Mouse (Mus musculus) left cerebral cortex, postnatal 14 days (tissue): ENCODE data around the gene Anks1b. TPM values are rescaled to one million over a fixed set of nuclear protein-coding genes. Genes with fewer than 3 reads are reported as not detected.

Experiments
- DNase-seq, 2 experiments: peaks; one replicate each; pipeline ENCODE4 v3.0.0; 2021 to 2022; ENCODE audit warnings: low spot score in 2 of 2, mixed read lengths in 1 of 2
- intact Hi-C: fragments of 180-260 bp; cut with DNase I; formaldehyde crosslinking; loops from one replicate; pipeline ENCODE4 v1.15.1; 2025
- total RNA-seq, 2 experiments: library from RNA; stranded (reverse); gene quantifications; 2 replicates each; pipeline ENCODE4 v1.2.3; 2021

Anks1b gene
- total RNA-seq, 2 experiments from 2014 or later, result 452 to 460 TPM

DNA sequence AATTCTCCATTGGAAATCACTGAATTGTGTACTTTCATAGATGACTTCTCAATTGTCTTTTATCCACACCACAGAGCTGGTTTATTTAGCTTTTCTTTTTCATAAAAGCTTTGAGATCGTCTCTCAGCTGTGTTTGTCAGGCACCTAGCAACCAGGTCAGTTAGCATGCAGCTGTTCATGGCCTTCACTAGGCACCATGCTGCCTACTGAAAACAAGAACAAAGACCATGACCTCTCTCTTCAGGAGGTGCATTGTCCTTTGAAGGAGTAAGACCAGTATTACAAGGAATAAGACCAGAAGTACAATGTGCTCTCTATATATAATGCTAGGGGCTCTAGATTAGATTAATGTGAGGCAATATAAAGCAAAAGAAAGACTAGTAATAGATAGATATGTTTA, 594.2 kb downstream of the Anks1b start:
- intact Hi-C loops, result no loop called here
- DNase-seq, result no peak

GRCm38 (mm10) chr10:90493436-90493835, 620.1 kb downstream of the Anks1b start:
- DNase-seq, result peak; percentile 36 to 72
- intact Hi-C loops, result loop anchor here (5.0 to 10.0 kb wide), 3 partner anchors 61 to 191 kb away; no protein-coding TSS in a partner anchor

GRCm38 (mm10) chr10:90493996-90494642, 620.8 kb downstream of the Anks1b start:
- peak in 1 of 2 experiments; percentile 61 for DNase-seq
- intact Hi-C loops, result loop anchor here (5.0 to 10.0 kb wide), 3 partner anchors 62 to 191 kb away; no protein-coding TSS in a partner anchor

DNA sequence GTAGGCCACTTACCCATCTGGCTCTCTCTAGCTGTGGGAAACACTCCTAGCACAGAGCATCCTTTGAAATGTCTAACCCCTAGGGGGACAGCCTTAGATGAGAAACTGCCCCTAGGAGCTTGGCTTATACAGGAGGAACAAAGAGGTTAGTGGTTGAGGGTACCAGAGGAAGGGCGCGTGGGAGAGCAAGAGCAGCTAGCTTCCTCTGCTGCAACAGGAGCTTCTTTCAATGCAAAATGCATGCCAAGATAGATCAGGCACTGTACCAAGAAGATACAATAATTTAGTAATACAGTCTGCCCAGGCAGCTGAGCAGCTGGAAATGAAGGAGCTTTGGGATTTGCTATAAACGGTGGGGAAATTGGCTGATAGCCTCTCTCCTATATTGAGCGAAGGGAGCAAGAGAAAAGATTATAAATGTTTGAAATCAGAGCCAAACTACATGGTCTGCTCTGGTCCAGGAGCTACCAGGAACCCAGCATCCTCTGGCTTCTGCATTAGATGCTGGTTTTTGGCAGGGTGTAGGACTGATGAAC, 621.7 kb downstream of the Anks1b start:
- intact Hi-C loops, result loop anchor here (5.0 to 10.0 kb wide), 3 partner anchors 63 to 190 kb away; no protein-coding TSS in a partner anchor
- peak; percentile 56 to 68 for DNase-seq

DNA sequence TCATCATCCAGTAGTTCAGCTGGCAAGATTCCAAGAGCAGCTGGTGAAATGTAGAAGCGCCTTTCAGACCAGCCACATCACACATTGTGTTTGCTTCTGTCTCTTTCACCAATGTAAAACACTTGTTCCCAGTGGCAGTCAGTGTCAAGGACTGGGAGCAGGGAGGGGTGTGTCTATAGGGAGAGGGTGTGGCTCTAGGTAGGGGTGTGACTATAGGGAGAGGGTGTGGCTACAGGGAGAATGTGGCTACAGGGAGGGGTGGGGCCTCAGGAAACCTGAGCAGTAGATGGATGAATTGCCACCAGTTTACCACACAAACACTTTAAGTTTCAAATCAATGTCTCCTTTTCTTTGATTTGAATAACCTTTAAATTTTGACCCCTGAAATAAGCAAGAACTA, 634.3 kb downstream of the Anks1b start:
- no peak for DNase-seq
- intact Hi-C loops, result no loop called here

DNA sequence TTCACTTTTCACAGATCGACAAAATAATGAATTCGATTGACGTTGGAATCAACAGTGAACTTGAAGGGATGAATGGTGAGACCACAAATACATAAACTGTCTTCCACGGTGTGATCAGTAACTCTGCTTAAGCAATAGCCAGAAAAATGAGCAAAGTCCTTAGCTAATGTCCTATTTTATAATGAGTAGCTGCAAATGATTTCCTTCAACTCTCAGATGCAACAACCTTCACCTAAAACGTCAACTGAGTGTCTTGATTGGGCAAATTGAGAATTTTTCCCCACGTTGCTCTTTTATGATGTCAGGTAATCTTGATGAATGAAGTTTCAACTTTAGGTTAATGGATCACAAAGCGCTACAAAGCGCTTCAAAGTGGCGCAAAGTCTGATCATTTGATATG, 639.5 kb downstream of the Anks1b start:
- intact Hi-C loops, result no loop called here
- no peak for DNase-seq

DNA sequence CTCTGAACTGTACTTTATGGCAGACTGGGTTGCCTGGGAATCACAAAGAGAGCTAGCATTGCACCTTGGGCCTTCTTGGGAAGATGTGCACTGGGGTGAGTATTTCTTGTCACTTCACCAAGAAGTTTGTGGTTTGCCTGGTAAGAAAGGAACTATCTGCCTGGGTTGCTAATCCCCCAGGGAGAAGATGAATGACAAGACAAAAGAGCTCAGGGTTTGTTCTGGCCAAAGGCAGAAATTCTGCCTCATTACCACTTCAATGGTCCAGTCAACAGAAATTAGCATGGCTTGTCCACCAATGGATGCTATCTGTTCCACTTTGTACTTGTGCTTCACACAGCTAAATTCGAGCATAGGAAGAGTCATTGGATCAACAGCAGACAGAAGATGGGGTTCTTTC, 658.5 kb downstream of the Anks1b start:
- intact Hi-C loops, result no loop called here
- DNase-seq, result no peak

DNA sequence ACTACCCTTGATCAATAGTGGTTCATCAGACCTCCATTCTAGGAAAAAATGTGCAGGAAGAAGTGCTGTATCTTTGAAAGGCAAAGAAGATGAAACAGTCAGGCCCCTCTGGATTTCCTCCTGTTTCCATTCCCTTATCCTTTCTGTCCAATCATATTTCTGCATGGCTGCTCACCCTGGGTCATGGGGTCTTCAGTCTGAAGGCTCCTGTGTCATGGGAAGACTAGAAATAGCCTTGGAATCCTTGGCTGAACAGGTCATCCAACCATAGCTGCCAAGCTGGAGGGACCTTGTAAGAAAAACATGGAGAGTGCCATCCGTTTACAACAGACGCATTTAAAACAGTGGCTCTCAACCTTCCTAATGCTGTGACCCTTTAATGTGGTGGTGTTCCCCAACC, 662.1 kb downstream of the Anks1b start:
- no peak for DNase-seq
- intact Hi-C loops, result no loop called here

GRCm38 (mm10) chr10:90546635-90547034, 673.3 kb downstream of the Anks1b start:
- intact Hi-C loops, result no loop called here
- DNase-seq, result peak in 1 of 2 experiments; percentile 28

DNA sequence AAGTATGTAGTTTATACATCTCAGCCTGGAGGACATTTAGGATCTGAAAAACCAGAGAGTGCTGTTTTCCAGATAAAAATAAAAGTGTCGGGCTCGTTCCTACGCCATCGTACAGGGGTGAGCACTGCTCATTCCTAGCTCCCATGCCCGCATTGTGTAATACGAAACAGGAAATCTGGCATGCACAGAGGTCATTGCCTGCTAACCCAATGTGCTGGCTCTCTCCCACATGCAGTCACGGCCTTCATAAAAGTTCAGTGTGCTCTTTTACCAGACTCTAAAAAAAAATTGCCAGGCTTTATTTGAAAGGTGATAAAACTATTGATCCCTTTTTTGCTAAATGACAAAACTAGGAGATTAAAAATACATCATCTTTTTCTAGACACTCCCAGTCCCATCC, 689.6 kb downstream of the Anks1b start:
- no peak for DNase-seq
- intact Hi-C loops, result no loop called here

- intact Hi-C loops, result loop anchor here (5.0 to 10.0 kb wide), 2 partner anchors 84 to 142 kb away; no protein-coding TSS in a partner anchor
- peak; percentile 82 to 87 for DNase-seq
Observed at GRCm38 (mm10) chr10:90576191-90577098, 703.1 kb downstream of the Anks1b start.

DNA sequence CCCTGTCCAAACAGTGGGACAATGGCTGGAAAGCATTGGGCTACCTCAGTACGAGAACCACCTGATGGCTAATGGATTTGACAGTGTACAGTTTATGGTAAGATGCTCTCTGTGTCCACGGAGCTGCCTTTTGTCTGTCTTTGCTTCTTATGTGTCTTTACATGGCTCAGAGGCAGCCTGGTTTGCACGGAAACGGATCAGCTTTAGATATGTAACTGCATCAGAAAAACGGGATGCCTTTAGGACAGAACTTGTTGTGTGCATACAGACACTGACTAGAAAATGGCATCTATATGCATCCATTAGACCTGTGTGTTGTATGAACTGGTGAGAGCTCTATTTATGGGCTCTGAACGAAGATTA, 703.8 kb downstream of the Anks1b start:
- no peak for DNase-seq
- intact Hi-C loops, result loop anchor here (5.0 to 10.0 kb wide), 2 partner anchors 85 to 142 kb away; no protein-coding TSS in a partner anchor

DNA sequence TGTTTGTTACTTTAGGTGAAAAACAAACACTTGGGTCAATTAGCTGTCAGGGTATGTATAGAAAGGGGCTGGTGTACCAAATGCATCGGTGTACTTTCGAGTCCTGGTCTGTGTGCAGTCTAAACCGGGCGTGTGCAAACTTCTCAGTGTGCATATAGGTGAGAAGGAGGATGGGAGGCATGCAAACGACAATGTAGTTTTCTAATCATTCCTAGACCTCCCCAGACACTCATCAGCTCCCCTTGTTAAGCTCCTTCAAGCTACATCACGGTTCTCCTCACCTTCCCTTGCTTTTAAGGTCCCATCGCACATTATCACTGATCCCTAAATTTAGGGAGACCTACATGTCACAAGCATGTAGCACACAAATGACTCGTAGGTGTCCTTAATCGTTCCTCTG, 704.5 kb downstream of the Anks1b start:
- intact Hi-C loops, result loop anchor here (5.0 to 10.0 kb wide), 2 partner anchors 85 to 143 kb away; no protein-coding TSS in a partner anchor
- no peak for DNase-seq

- intact Hi-C loops, result loop anchor here (5.0 to 10.0 kb wide), 4 partner anchors 88 to 425 kb away; no protein-coding TSS in a partner anchor
- DNase-seq, result no peak
Observed at GRCm38 (mm10) chr10:90579970-90580369, 706.7 kb downstream of the Anks1b start.

DNA sequence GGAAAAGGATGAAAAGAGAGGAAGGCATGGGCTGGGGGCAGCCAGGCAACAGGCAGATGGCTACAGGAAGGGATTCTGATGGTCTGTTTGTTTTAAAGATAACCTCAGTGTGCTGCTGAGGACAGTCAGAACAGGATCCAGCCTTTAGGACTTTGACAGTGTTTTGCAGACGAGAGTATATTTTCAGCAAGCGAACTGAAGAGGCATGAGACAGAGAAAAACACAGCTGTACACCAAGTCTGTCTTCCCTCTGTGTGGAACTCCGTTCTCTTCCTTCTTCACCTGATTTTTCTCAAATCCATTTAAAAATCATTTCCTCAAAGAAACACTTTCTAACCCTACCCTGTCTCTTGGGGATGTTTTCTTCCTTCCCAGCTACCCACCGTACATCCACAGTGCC, 710.7 kb downstream of the Anks1b start:
- intact Hi-C loops, result loop anchor here (5.0 to 10.0 kb wide), 2 partner anchors 103 to 429 kb away; no protein-coding TSS in a partner anchor
- no peak for DNase-seq

DNA sequence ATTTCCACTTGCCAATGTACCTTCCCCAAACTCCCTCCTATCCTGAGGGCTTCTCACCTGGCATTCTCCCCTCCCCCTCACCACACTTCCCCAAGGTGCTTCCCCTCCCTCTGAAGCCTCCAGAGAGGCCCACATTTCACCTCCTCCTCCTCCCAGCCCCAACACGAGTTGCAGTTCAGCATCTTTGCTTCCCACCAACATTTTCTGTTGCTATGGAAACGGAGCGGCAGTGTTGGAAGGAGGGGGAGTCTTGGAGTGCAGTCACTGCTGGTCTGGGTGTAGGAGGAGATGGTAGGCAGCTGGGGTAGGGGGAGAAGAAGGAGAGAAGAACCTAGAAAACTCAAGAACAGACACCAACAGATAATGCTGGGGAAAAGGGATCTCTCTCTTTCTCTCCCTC, 722.8 kb downstream of the Anks1b start:
- peak; percentile 71 to 85 for DNase-seq
- intact Hi-C loops, result loop anchor here (5.0 kb wide), 1 partner anchor 81 kb away; no protein-coding TSS in a partner anchor

DNA sequence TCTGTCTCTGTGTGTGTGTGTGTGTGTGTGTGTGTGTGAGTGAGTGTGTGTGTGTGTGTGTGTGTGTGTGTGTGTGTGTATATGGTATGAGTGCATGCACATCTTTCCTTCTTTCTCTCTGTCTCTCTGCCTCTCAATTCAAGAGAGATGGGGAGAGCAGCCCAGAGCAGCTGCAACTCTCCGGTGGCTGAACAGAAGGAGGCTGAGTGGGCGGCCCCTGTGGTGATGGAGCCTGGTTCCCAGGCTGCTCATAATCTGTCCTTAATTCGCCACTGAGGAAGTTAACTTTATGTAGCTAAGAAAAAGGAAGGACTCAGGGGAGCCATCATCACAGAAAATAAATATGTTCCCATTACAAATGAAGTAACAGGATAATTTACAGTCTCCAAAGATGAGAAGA, 723.3 kb downstream of the Anks1b start:
- peak; percentile 71 to 75 for DNase-seq
- intact Hi-C loops, result loop anchor here (5.0 kb wide), 1 partner anchor 81 kb away; no protein-coding TSS in a partner anchor

DNA sequence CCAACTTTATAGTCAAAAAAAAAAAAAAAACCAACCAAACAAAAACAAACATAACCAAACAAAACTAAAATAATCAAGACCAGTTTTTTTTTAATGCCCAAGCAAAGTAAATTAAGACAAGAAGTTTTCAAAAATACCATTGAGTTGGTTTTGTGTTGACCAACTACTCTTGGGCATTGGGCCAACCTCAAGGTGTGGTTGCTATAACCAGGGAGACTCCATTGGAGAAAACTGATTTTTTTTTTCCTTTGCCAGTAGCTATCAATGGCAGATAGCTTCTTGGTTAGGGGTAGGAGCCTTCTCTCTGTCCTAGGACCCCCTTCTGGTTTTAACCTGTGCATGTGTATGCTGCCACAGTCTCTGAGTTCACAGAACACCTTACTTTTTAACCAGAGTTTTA, 725.8 kb downstream of the Anks1b start:
- DNase-seq, result no peak
- intact Hi-C loops, result loop anchor here (5.0 kb wide), 1 partner anchor 78 kb away; no protein-coding TSS in a partner anchor

GRCm38 (mm10) chr10:90599726-90600531, 726.6 kb downstream of the Anks1b start:
- no peak for DNase-seq

More at GRCm38 (mm10) chr10:90599726-90600531, 726.6 kb downstream of the Anks1b start:
- intact Hi-C loops, result loop anchor here (5.0 kb wide), 1 partner anchor 77 kb away; no protein-coding TSS in a partner anchor
